Mouse (Mus musculus): Measurements from ENCODE around the gene Gm10491. TPM values are rescaled to one million over a fixed set of nuclear protein-coding genes. Genes with fewer than 3 reads are reported as not detected.

Gene Gm10491
- polyA plus RNA-seq, 1 experiment from 2014 or later: not detected

- Histone ChIP-seq H3K36me3 (replicated peaks) (no peaks in the 10 kb centered on the region), H3K9me3 (no peaks in the 10 kb centered on the region), H3K27ac (peak within 1 kb of the TSS; percentile 79), H3K27me3 (replicated peaks) (no peaks in the 10 kb centered on the region), H3K9ac (peak within 1 kb of the TSS; percentile 68), H3K4me1 (peaks cover 10% of the 10 kb centered on the region), H3K4me2 (peak within 1 kb of the TSS; percentile 79), H3K4me3 (peak within 1 kb of the TSS; percentile 60)
- WGBS: 29% methylated on average over 37 of the region's 38 CpGs
- peak; percentile 92 for ATAC-seq (replicated peaks)
Observed at GRCm38 (mm10) chrX:7878007-7878419, 29.6 kb downstream of the Gm10491 start, which contains the start of gene Pim2. TSS of gene Pim2 (plus strand) at chrX:7878262.

- Histone ChIP-seq H3K4me2 (no peak overlapping the region), H3K36me3 (replicated peaks) (no peaks in the 10 kb centered on the region; the same call in 1 of the 2 replicates), H3K4me1 (no peaks in the 10 kb centered on the region), H3K9me3 (no peaks in the 10 kb centered on the region), H3K4me3 (no peak overlapping the region), H3K27me3 (replicated peaks) (no peaks in the 10 kb centered on the region), H3K9ac (no peak overlapping the region), H3K27ac (no peak overlapping the region)
- WGBS: 25% methylated on average over 3 of the region's 3 CpGs
- no peak for ATAC-seq (replicated peaks)
Observed at GRCm38 (mm10) chrX:7869826-7870225, 37.8 kb downstream of the Gm10491 start.

- no peaks in the 10 kb centered on the region; the same call in 1 of the 2 replicates for H3K36me3 ChIP-seq (replicated peaks)
- H3K4me1 ChIP-seq: no peaks in the 10 kb centered on the region
- H3K4me3 ChIP-seq: no peak overlapping the region
- H3K9ac ChIP-seq: no peak overlapping the region
- no peaks in the 10 kb centered on the region for H3K27me3 ChIP-seq (replicated peaks)
- WGBS: 31% methylated on average over 2 of the region's 2 CpGs
- no peak for ATAC-seq (replicated peaks)
- H3K4me2 ChIP-seq: no peak overlapping the region
- H3K9me3 ChIP-seq: no peaks in the 10 kb centered on the region
- no peak overlapping the region for H3K27ac ChIP-seq
Observed at GRCm38 (mm10) chrX:7868506-7868905, 39.1 kb downstream of the Gm10491 start.

- no peak overlapping the region for H3K9ac ChIP-seq
- no peak overlapping the region for H3K4me3 ChIP-seq
- no peaks in the 10 kb centered on the region for H3K27me3 ChIP-seq (replicated peaks)
- H3K36me3 ChIP-seq (replicated peaks): no peaks in the 10 kb centered on the region; the same call in 1 of the 2 replicates
- H3K4me2 ChIP-seq: no peak overlapping the region
- no peaks in the 10 kb centered on the region for H3K4me1 ChIP-seq
- no peak for ATAC-seq (replicated peaks)
- no peak overlapping the region for H3K27ac ChIP-seq
- 100% methylated on average over 1 of the region's 1 CpGs for WGBS
- no peaks in the 10 kb centered on the region for H3K9me3 ChIP-seq
Observed at GRCm38 (mm10) chrX:7867141-7867540, 40.5 kb downstream of the Gm10491 start.

- Histone ChIP-seq H3K4me2 (no peak overlapping the region), H3K9me3 (no peaks in the 10 kb centered on the region), H3K9ac (no peak overlapping the region), H3K27me3 (replicated peaks) (no peaks in the 10 kb centered on the region), H3K4me3 (no peak overlapping the region), H3K4me1 (no peaks in the 10 kb centered on the region), H3K27ac (no peak overlapping the region), H3K36me3 (replicated peaks) (no peaks in the 10 kb centered on the region)
- ATAC-seq (replicated peaks): no peak
- WGBS: 57% methylated on average over 2 of the region's 2 CpGs
Observed at GRCm38 (mm10) chrX:7865786-7866185, 41.8 kb downstream of the Gm10491 start.

- Histone ChIP-seq H3K9ac (no peak overlapping the region), H3K4me2 (no peak overlapping the region), H3K27me3 (replicated peaks) (no peaks in the 10 kb centered on the region), H3K36me3 (replicated peaks) (no peaks in the 10 kb centered on the region), H3K4me1 (no peaks in the 10 kb centered on the region), H3K27ac (no peak overlapping the region), H3K4me3 (no peak overlapping the region), H3K9me3 (no peaks in the 10 kb centered on the region)
- ATAC-seq (replicated peaks): no peak
- 73% methylated on average over 2 of the region's 2 CpGs for WGBS
Observed at GRCm38 (mm10) chrX:7865343-7865742, 42.3 kb downstream of the Gm10491 start.

- H3K27ac ChIP-seq: no peak overlapping the region
- H3K4me1 ChIP-seq: no peaks in the 10 kb centered on the region
- no peak overlapping the region for H3K4me2 ChIP-seq
- H3K9ac ChIP-seq: no peak overlapping the region
- H3K27me3 ChIP-seq (replicated peaks): no peaks in the 10 kb centered on the region
- no peak for ATAC-seq (replicated peaks)
- 80% methylated on average over 3 of the region's 3 CpGs for WGBS
- H3K4me3 ChIP-seq: no peak overlapping the region
- no peaks in the 10 kb centered on the region for H3K36me3 ChIP-seq (replicated peaks)
- H3K9me3 ChIP-seq: no peaks in the 10 kb centered on the region
Observed at GRCm38 (mm10) chrX:7864551-7864950, 43.1 kb downstream of the Gm10491 start.

- Histone ChIP-seq H3K36me3 (replicated peaks) (no peaks in the 10 kb centered on the region), H3K27ac (no peak overlapping the region), H3K9me3 (no peaks in the 10 kb centered on the region), H3K4me1 (no peaks in the 10 kb centered on the region), H3K27me3 (replicated peaks) (no peaks in the 10 kb centered on the region), H3K4me3 (no peak overlapping the region), H3K9ac (no peak overlapping the region), H3K4me2 (no peak overlapping the region)
- 84% methylated on average over 1 of the region's 1 CpGs for WGBS
- no peak for ATAC-seq (replicated peaks)
Observed at GRCm38 (mm10) chrX:7863181-7863580, 44.5 kb downstream of the Gm10491 start.

GRCm38 (mm10) chrX:7859191-7859753, 48.4 kb downstream of the Gm10491 start:
- Histone ChIP-seq H3K27me3 (replicated peaks) (no peaks in the 10 kb centered on the region), H3K4me1 (no peaks in the 10 kb centered on the region), H3K36me3 (replicated peaks) (no peaks in the 10 kb centered on the region), H3K27ac (no peak overlapping the region), H3K4me2 (no peak overlapping the region), H3K9me3 (no peaks in the 10 kb centered on the region), H3K4me3 (no peak overlapping the region), H3K9ac (no peak overlapping the region)
- WGBS: 87% methylated on average over 3 of the region's 3 CpGs
- ATAC-seq (replicated peaks): no peak

Other genes starting within 250 kb of the Gm10491 start
- 17.5 and 19.7 TPM in 2 replicates for gene Plp2, start 236.4 kb downstream of the Gm10491 start, polyA plus RNA-seq (2015; fragmentation: Nextera tagmentation; extraction: Ambion mirVana)
- gene Magix, start 226.6 kb downstream of the Gm10491 start, polyA plus RNA-seq (2015; fragmentation: Nextera tagmentation; extraction: Ambion mirVana): 0.09 TPM in 1 of 2 replicates, not detected in the other
- 44.9 and 45.8 TPM in 2 replicates for gene Gpkow, start 210.7 kb downstream of the Gm10491 start, polyA plus RNA-seq (2015; fragmentation: Nextera tagmentation; extraction: Ambion mirVana)
- 35.0 and 35.2 TPM in 2 replicates for gene Wdr45, start 193.5 kb downstream of the Gm10491 start, polyA plus RNA-seq (2015; fragmentation: Nextera tagmentation; extraction: Ambion mirVana)
- gene Gm45208, start 185.6 kb downstream of the Gm10491 start, polyA plus RNA-seq (2015; fragmentation: Nextera tagmentation; extraction: Ambion mirVana): 0.85 and 1.3 TPM in 2 replicates
- gene Praf2, start 179.4 kb downstream of the Gm10491 start, polyA plus RNA-seq (2015; fragmentation: Nextera tagmentation; extraction: Ambion mirVana): 132 and 133 TPM in 2 replicates
- 78.4 and 85.2 TPM in 2 replicates for gene Ccdc120, start 156.9 kb downstream of the Gm10491 start, polyA plus RNA-seq (2015; fragmentation: Nextera tagmentation; extraction: Ambion mirVana)
- gene Tfe3, start 145.3 kb downstream of the Gm10491 start, polyA plus RNA-seq (2015; fragmentation: Nextera tagmentation; extraction: Ambion mirVana): 26.3 and 26.6 TPM in 2 replicates
- gene Gripap1, start 118.1 kb downstream of the Gm10491 start, polyA plus RNA-seq (2015; fragmentation: Nextera tagmentation; extraction: Ambion mirVana): 72.3 and 78.8 TPM in 2 replicates
- 2.3 and 2.9 TPM in 2 replicates for gene Kcnd1, start 85.5 kb downstream of the Gm10491 start, polyA plus RNA-seq (2015; fragmentation: Nextera tagmentation; extraction: Ambion mirVana)
- 49.1 and 53.2 TPM in 2 replicates for gene Otud5, start 66.5 kb downstream of the Gm10491 start, polyA plus RNA-seq (2015; fragmentation: Nextera tagmentation; extraction: Ambion mirVana)
- gene Pim2, start 29.6 kb downstream of the Gm10491 start, polyA plus RNA-seq (2015; fragmentation: Nextera tagmentation; extraction: Ambion mirVana): 21.7 and 22.1 TPM in 2 replicates
- gene Slc35a2, start 23.8 kb downstream of the Gm10491 start, polyA plus RNA-seq (2015; fragmentation: Nextera tagmentation; extraction: Ambion mirVana): 42.2 and 42.9 TPM in 2 replicates
- gene Pqbp1, start 8.6 kb downstream of the Gm10491 start, polyA plus RNA-seq (2015; fragmentation: Nextera tagmentation; extraction: Ambion mirVana): 222 and 224 TPM in 2 replicates
- gene Timm17b, start 8.5 kb downstream of the Gm10491 start, polyA plus RNA-seq (2015; fragmentation: Nextera tagmentation; extraction: Ambion mirVana): 173 and 178 TPM in 2 replicates
- 1.2 TPM in 1 of 2 replicates, not detected in the other for gene Gm10490, start 1.7 kb upstream of the Gm10491 start, polyA plus RNA-seq (2015; fragmentation: Nextera tagmentation; extraction: Ambion mirVana)
- 273 and 288 TPM in 2 replicates for gene Pcsk1n, start 12.0 kb upstream of the Gm10491 start, polyA plus RNA-seq (2015; fragmentation: Nextera tagmentation; extraction: Ambion mirVana)
- gene Eras, start 20.8 kb upstream of the Gm10491 start, polyA plus RNA-seq (2015; fragmentation: Nextera tagmentation; extraction: Ambion mirVana): not detected in 2 replicates
- gene Hdac6, start 40.1 kb upstream of the Gm10491 start, polyA plus RNA-seq (2015; fragmentation: Nextera tagmentation; extraction: Ambion mirVana): 76.8 and 79.0 TPM in 2 replicates
- 0.12 and 0.42 TPM in 2 replicates for gene Gata1, start 70.2 kb upstream of the Gm10491 start, polyA plus RNA-seq (2015; fragmentation: Nextera tagmentation; extraction: Ambion mirVana)
- gene Glod5, start 110.7 kb upstream of the Gm10491 start, polyA plus RNA-seq (2015; fragmentation: Nextera tagmentation; extraction: Ambion mirVana): 0.27 and 0.46 TPM in 2 replicates
- 40.7 and 42.0 TPM in 2 replicates for gene Suv39h1, start 166.9 kb upstream of the Gm10491 start, polyA plus RNA-seq (2015; fragmentation: Nextera tagmentation; extraction: Ambion mirVana)
- gene Was, start 182.7 kb upstream of the Gm10491 start, polyA plus RNA-seq (2015; fragmentation: Nextera tagmentation; extraction: Ambion mirVana): 0.13 and 0.18 TPM in 2 replicates
- gene Wdr13, start 225.1 kb upstream of the Gm10491 start, polyA plus RNA-seq (2015; fragmentation: Nextera tagmentation; extraction: Ambion mirVana): 67.6 and 72.9 TPM in 2 replicates
- 272 and 285 TPM in 2 replicates for gene Rbm3, start 238.0 kb upstream of the Gm10491 start, polyA plus RNA-seq (2015; fragmentation: Nextera tagmentation; extraction: Ambion mirVana)